Mouse (Mus musculus): Measurements from ENCODE around the gene Itih5.

- TF ChIP-seq CTCF (IDR thresholded peaks at IDR 0.05; ENCODE audit: low read depth) = no peak
- no peak for TF ChIP-seq EP300 (IDR thresholded peaks at IDR 0.05; ENCODE audit: low read depth)
Observed at GRCm38 (mm10) chr2:10242970-10243369, 89.6 kb downstream of the Itih5 start.
